Mouse (Mus musculus): ENCODE results near the gene Arl6ip4. TPM values are rescaled to one million over a fixed set of nuclear protein-coding genes. Genes with fewer than 3 reads are reported as not detected.

The Arl6ip4 gene
- 3.5 TPM for polyA plus RNA-seq (2014; fragmentation: Illumina TruSeq; extraction: RNeasy Lipid Tissue Mini Kit (QIAGEN cat#74804))

GRCm38 (mm10) chr5:124115990-124116845 is at the start of gene Arl6ip4:
Arl6ip4 (plus strand) TSS chr5:124116089.

GRCm38 (mm10) chr5:124095596-124096232 is 20.2 kb upstream of the Arl6ip4 start, which contains the start of gene Abcb9:
Abcb9 (minus strand) TSS chr5:124095798.

DNA sequence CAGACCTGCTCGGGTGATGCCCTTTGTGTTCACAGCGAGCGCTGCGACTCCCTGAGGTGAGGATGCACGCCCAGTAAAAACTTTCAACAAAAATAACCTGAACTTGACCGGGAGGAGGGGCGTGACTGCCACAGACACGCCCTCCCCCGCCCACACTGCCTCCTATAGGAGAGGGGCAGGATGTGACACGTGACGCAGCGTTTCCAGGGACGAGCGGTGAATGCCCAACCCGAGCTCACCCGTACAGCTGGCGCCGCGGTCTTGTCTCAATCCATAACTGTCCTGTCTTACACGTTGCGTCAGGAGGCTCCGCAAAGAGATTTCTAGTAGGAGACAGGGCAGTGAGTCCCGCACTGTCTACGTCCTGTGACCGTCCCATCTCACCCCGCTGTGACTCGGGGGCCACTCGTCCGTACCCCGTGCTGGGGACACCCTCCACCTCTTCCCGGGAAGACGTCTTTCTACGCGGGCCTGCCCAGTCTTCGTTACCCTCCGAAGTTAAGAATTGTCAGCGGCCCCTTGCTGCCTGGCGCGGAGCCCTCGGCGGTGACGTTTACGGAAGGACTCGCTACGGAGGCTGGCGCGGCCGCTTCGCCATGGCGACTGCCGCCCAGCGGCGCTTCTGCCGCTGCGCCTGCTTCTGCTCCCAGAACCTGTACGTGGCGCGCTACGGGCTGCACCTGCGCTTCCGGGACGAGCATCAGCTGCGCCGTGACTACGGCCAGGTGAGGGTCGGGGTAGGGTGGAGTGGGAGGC is 4.0 kb upstream of the Arl6ip4 start, which contains the start of gene Ogfod2:
TSS of gene Ogfod2 (plus strand) at position 556 of the 756 bp plus-strand sequence.

Other genes with a start within 250 kb of the Arl6ip4 start
- 0.97 TPM for gene Hcar1, start 236.1 kb upstream of the Arl6ip4 start, polyA plus RNA-seq (2014; fragmentation: Illumina TruSeq; extraction: RNeasy Lipid Tissue Mini Kit (QIAGEN cat#74804))
- gene Denr, start 208.9 kb upstream of the Arl6ip4 start, polyA plus RNA-seq (2014; fragmentation: Illumina TruSeq; extraction: RNeasy Lipid Tissue Mini Kit (QIAGEN cat#74804)) = 351 TPM
- gene Gm43518, start 188.7 kb upstream of the Arl6ip4 start, polyA plus RNA-seq (2014; fragmentation: Illumina TruSeq; extraction: RNeasy Lipid Tissue Mini Kit (QIAGEN cat#74804)) = not detected
- 3.0 TPM for gene Ccdc62, start 185.4 kb upstream of the Arl6ip4 start, polyA plus RNA-seq (2014; fragmentation: Illumina TruSeq; extraction: RNeasy Lipid Tissue Mini Kit (QIAGEN cat#74804))
- 0.54 TPM for gene Hip1r, start 142.5 kb upstream of the Arl6ip4 start, polyA plus RNA-seq (2014; fragmentation: Illumina TruSeq; extraction: RNeasy Lipid Tissue Mini Kit (QIAGEN cat#74804))
- gene Vps37b, start 83.8 kb upstream of the Arl6ip4 start, polyA plus RNA-seq (2014; fragmentation: Illumina TruSeq; extraction: RNeasy Lipid Tissue Mini Kit (QIAGEN cat#74804)) = 6.2 TPM
- gene Abcb9, start 20.3 kb upstream of the Arl6ip4 start, polyA plus RNA-seq (2014; fragmentation: Illumina TruSeq; extraction: RNeasy Lipid Tissue Mini Kit (QIAGEN cat#74804)) = 0.14 TPM
- gene Ogfod2, start 3.8 kb upstream of the Arl6ip4 start, polyA plus RNA-seq (2014; fragmentation: Illumina TruSeq; extraction: RNeasy Lipid Tissue Mini Kit (QIAGEN cat#74804)) = 0.74 TPM
- gene Pitpnm2, start 133.7 kb downstream of the Arl6ip4 start, polyA plus RNA-seq (2014; fragmentation: Illumina TruSeq; extraction: RNeasy Lipid Tissue Mini Kit (QIAGEN cat#74804)) = 8.7 TPM
- 14.3 TPM for gene Mphosph9, start 211.9 kb downstream of the Arl6ip4 start, polyA plus RNA-seq (2014; fragmentation: Illumina TruSeq; extraction: RNeasy Lipid Tissue Mini Kit (QIAGEN cat#74804))
- gene 2810006K23Rik, start 212.0 kb downstream of the Arl6ip4 start, polyA plus RNA-seq (2014; fragmentation: Illumina TruSeq; extraction: RNeasy Lipid Tissue Mini Kit (QIAGEN cat#74804)) = 25.1 TPM
- gene Cdk2ap1, start 247.0 kb downstream of the Arl6ip4 start, polyA plus RNA-seq (2014; fragmentation: Illumina TruSeq; extraction: RNeasy Lipid Tissue Mini Kit (QIAGEN cat#74804)) = 198 TPM

Measured in ovary, adult 10 weeks (tissue).